ENCODE assay signal across 11 mouse cellular contexts in genomic region chr8:61665021-61665420, GRCm38 (mm10).
A peak's percentile ranks its signal among the peaks of the same experiment; 100 is the strongest.
DNase-seq lines count a peak whose midpoint lies in the region; ATAC-seq and TF ChIP-seq lines count a peak whose summit lies in the region.
"Had no signal": no experiment of that assay in that cellular context is flagged by ENCODE, and none has a peak within 500 bp of the region (broad histone marks: within the 10 kb centered on the region; RNA-seq: fewer than 3 reads in every experiment).

No protein-coding gene starts in this region.

- ATAC-seq in embryonic facial prominence, embryonic 11.5 days (replicated peaks; ENCODE audit: insufficient number of reproducible peaks, low FRiP score, low TSS enrichment, low read depth): peak; percentile 18; the same call in 1 of the 2 replicates
- ATAC-seq in heart, embryonic 12.5 days (ENCODE audit: insufficient number of reproducible peaks, low FRiP score): 0 out of 2 replicates have a peak, but pooled peaks have one; percentile 36
- ATAC-seq in lung, postnatal 0 days: peak; percentile 82

- intact Hi-C loops in left cerebral cortex, postnatal 10 days (cut with DNase I): no loop called here

- peaks cover 3% of the 10 kb centered on the region; the same call in 1 of the 2 replicates for H3K4me1 ChIP-seq in lung, adult 2 months (ENCODE audit: control insufficient read depth, insufficient read depth, low read length)
- H3K4me1 ChIP-seq in embryonic facial prominence, embryonic 11.5 days (ENCODE audit: control insufficient read depth, insufficient read depth, low read length): no peaks in the 10 kb centered on the region; the same call in 1 of the 2 replicates
- H3K4me1 ChIP-seq in heart, embryonic 12.5 days (replicated peaks): peaks cover 34% of the 10 kb centered on the region
- H3K4me1 ChIP-seq in lung, postnatal 0 days (ENCODE audit: insufficient read depth, low read depth, low read length): peaks cover 7% of the 10 kb centered on the region; the same call in 1 of the 2 replicates
- H3K4me1 ChIP-seq: limb, embryonic 15.5 days had no signal

- no peaks in the 10 kb centered on the region for H3K36me3 ChIP-seq in embryonic facial prominence, embryonic 11.5 days (replicated peaks; ENCODE audit: control insufficient read depth, insufficient read depth, low read depth, low read length)
- peaks cover 32% of the 10 kb centered on the region for H3K36me3 ChIP-seq in heart, embryonic 12.5 days
- H3K36me3 ChIP-seq in lung, postnatal 0 days (ENCODE audit: insufficient read depth, low read length): no peaks in the 10 kb centered on the region

- no peak overlapping the region for H3K27ac ChIP-seq in embryonic facial prominence, embryonic 11.5 days (replicated peaks; ENCODE audit: low read depth, low read length)
- 0 out of 2 replicates have a peak overlapping the region, but pooled peaks have one; percentile 21 for H3K27ac ChIP-seq in heart, embryonic 12.5 days (ENCODE audit: poor library complexity, severe bottlenecking)
- peak overlapping the region; percentile 72 for H3K27ac ChIP-seq in lung, postnatal 0 days (ENCODE audit: low read length)
- H3K27ac ChIP-seq: forebrain, embryonic 10.5 days; limb, embryonic 15.5 days had no signal

- WGBS in lung, adult 2 months: 26% methylated on average over 8 of the region's 8 CpGs
- 13% methylated on average over 8 of the region's 8 CpGs for WGBS in embryonic facial prominence, embryonic 11.5 days
- WGBS in heart, embryonic 12.5 days: 21% methylated on average over 8 of the region's 8 CpGs
- WGBS in lung, postnatal 0 days: 20% methylated on average over 8 of the region's 8 CpGs

- TF ChIP-seq POLR2A in lung, adult 2 months (IDR thresholded peaks at IDR 0.05; ENCODE audit: borderline replicate concordance, extremely low read depth, low read depth, low read length): no peak

- no peak overlapping the region for H3K4me3 ChIP-seq in lung, adult 2 months (replicated peaks; ENCODE audit: extremely low read depth, low read depth, low read length)
- no peak overlapping the region for H3K4me3 ChIP-seq in embryonic facial prominence, embryonic 11.5 days (ENCODE audit: low read depth, low read length)
- no peak overlapping the region for H3K4me3 ChIP-seq in heart, embryonic 12.5 days
- H3K4me3 ChIP-seq in lung, postnatal 0 days (ENCODE audit: low read depth, low read length): no peak overlapping the region
- H3K4me3 ChIP-seq: forebrain, embryonic 10.5 days; limb, embryonic 15.5 days had no signal

- peak; percentile 27 to 58 for DNase-seq in lung, adult 18-20 months
- DNase-seq in lung, adult 2 months: no peak
- peak; percentile 45 for DNase-seq in embryonic facial prominence, embryonic 11.5 days (ENCODE audit: low spot score)
- DNase-seq in lung, postnatal 0 days (ENCODE audit: low spot score): peak; percentile 90
- DNase-seq in left cerebral cortex, postnatal 10 days (ENCODE audit: extremely low spot score in 1 of 2, low spot score in 2 of 2): no peak
- DNase-seq in left cerebral cortex, adult 9 months (ENCODE audit: low spot score in 2 of 2): no peak
- DNase-seq in left cerebral cortex, adult 8-10 months (ENCODE audit: low spot score in 2 of 2): no peak
- DNase-seq: cerebellum, adult 9-10 months had no signal

- no peaks in the 10 kb centered on the region for H3K27me3 ChIP-seq in embryonic facial prominence, embryonic 11.5 days (ENCODE audit: control insufficient read depth, insufficient read depth, low read length)
- no peaks in the 10 kb centered on the region for H3K27me3 ChIP-seq in heart, embryonic 12.5 days (replicated peaks)
- H3K27me3 ChIP-seq in lung, postnatal 0 days (replicated peaks; ENCODE audit: insufficient read depth, low read length): no peaks in the 10 kb centered on the region
- H3K27me3 ChIP-seq: limb, embryonic 15.5 days had no signal

- TF ChIP-seq CTCF in lung, adult 2 months (IDR thresholded peaks at IDR 0.05; ENCODE audit: insufficient read depth, low read length): no peak
- TF ChIP-seq CTCF in lung, postnatal 0 days (IDR thresholded peaks at IDR 0.05): no peak

- TF ChIP-seq EP300 in lung, postnatal 0 days (IDR thresholded peaks at IDR 0.05): peak; percentile 74; the same call in 1 of the 2 replicates

- no peaks in the 10 kb centered on the region for H3K9me3 ChIP-seq in embryonic facial prominence, embryonic 11.5 days (replicated peaks; ENCODE audit: control insufficient read depth, low read length)
- no peaks in the 10 kb centered on the region for H3K9me3 ChIP-seq in heart, embryonic 12.5 days (replicated peaks)
- H3K9me3 ChIP-seq in lung, postnatal 0 days (ENCODE audit: low read length): no peaks in the 10 kb centered on the region
- H3K9me3 ChIP-seq: forebrain, embryonic 10.5 days; limb, embryonic 15.5 days had no signal

- H3K4me2 ChIP-seq in embryonic facial prominence, embryonic 11.5 days (ENCODE audit: low read depth, low read length): no peak overlapping the region
- peak overlapping the region; percentile 33 for H3K4me2 ChIP-seq in heart, embryonic 12.5 days
- no peak overlapping the region for H3K4me2 ChIP-seq in lung, postnatal 0 days (replicated peaks; ENCODE audit: low read depth, low read length)
- H3K4me2 ChIP-seq: limb, embryonic 15.5 days had no signal

- H3K9ac ChIP-seq in embryonic facial prominence, embryonic 11.5 days (replicated peaks; ENCODE audit: low read length): no peak overlapping the region
- no peak overlapping the region for H3K9ac ChIP-seq in heart, embryonic 12.5 days
- H3K9ac ChIP-seq in lung, postnatal 0 days (replicated peaks; ENCODE audit: low read depth): no peak overlapping the region
- H3K9ac ChIP-seq: limb, embryonic 15.5 days had no signal

Comparison
In these comparisons a context has a peak if more than half of its experiments do, and no peak if none do; other contexts are left out.
1. DNase-seq: peak in lung, adult 18-20 months (2 of 2), embryonic facial prominence, embryonic 11.5 days (single experiment) and lung, postnatal 0 days (single experiment); none in lung, adult 2 months (single experiment), left cerebral cortex, postnatal 10 days (0 of 2), left cerebral cortex, adult 9 months (0 of 2) and left cerebral cortex, adult 8-10 months (0 of 2).
2. ATAC-seq: peak in every context shown above with its lines; median percentile 82 in lung, postnatal 0 days; 36 in heart, embryonic 12.5 days; 18 in embryonic facial prominence, embryonic 11.5 days.